Mouse (Mus musculus) gastrocnemius, postnatal 4 days (tissue): Measurements from ENCODE around the gene Khnyn. TPM values are rescaled to one million over a fixed set of nuclear protein-coding genes. Genes with fewer than 3 reads are reported as not detected.

ENCODE experiments used
- DNase-seq, 2 experiments: peaks; one replicate each; pipeline ENCODE4 v3.0.0; 2021 to 2022; ENCODE audit warnings: low spot score in 2 of 2, mixed read lengths in 2 of 2
- total RNA-seq, 2 experiments: library from RNA; stranded (reverse); gene quantifications; 2 replicates each; pipeline ENCODE4 v1.2.3; 2021

The Khnyn gene
- total RNA-seq, 2 experiments from 2014 or later = 15.7 to 16.9 TPM

- no peak for DNase-seq
Measured at GRCm38 (mm10) chr14:55905518-55905917, 20.8 kb downstream of the Khnyn start.

GRCm38 (mm10) chr14:55913406-55913805 lies 28.7 kb downstream of the Khnyn start:
- no peak for DNase-seq

GRCm38 (mm10) chr14:55918240-55919082 lies 33.7 kb downstream of the Khnyn start:
- DNase-seq = peak in 1 of 2 experiments; percentile 66

GRCm38 (mm10) chr14:55922475-55923232 lies 37.9 kb downstream of the Khnyn start:
- DNase-seq = no peak

GRCm38 (mm10) chr14:55926847-55927246 lies 42.1 kb downstream of the Khnyn start:
- DNase-seq = no peak

- DNase-seq = no peak
Measured at GRCm38 (mm10) chr14:55929263-55929997, 44.7 kb downstream of the Khnyn start.

- no peak for DNase-seq
Measured at GRCm38 (mm10) chr14:55933586-55933985, 48.8 kb downstream of the Khnyn start.

GRCm38 (mm10) chr14:55940070-55940800 lies 55.5 kb downstream of the Khnyn start:
- no peak for DNase-seq

GRCm38 (mm10) chr14:55943601-55944000 lies 58.9 kb downstream of the Khnyn start:
- DNase-seq = no peak

GRCm38 (mm10) chr14:55944575-55944974 lies 59.8 kb downstream of the Khnyn start, which contains the start of gene Cma1:
Gene Cma1, minus strand, starts transcription at chr14:55944675.
- no peak for DNase-seq

GRCm38 (mm10) chr14:55946269-55946969 lies 61.7 kb downstream of the Khnyn start:
- no peak for DNase-seq

Other genes with a start within 250 kb of the Khnyn start
- 100 to 1,000 TPM in 1 of 2 experiments, 10 to 100 TPM in 1; 97.6 to 104 TPM for gene Ipo4, start 249.0 kb upstream of the Khnyn start, total RNA-seq
- gene Gm49378, start 247.1 kb upstream of the Khnyn start, total RNA-seq = 1 to 10 TPM; 1.7 to 2.4 TPM
- 10 to 100 TPM; 46.8 to 47.8 TPM for gene Tm9sf1, start 241.1 kb upstream of the Khnyn start, total RNA-seq
- 1 to 10 TPM; 1.4 to 2.0 TPM for gene Tssk4, start 234.8 kb upstream of the Khnyn start, total RNA-seq
- 10 to 100 TPM; 27.2 to 27.5 TPM for gene Mdp1, start 224.4 kb upstream of the Khnyn start, total RNA-seq
- 10 to 100 TPM; 12.7 to 13.9 TPM for gene Gmpr2, start 213.0 kb upstream of the Khnyn start, total RNA-seq
- gene Nedd8, start 212.8 kb upstream of the Khnyn start, total RNA-seq = 100 to 1,000 TPM; 257 to 278 TPM
- gene Tinf2, start 203.1 kb upstream of the Khnyn start, total RNA-seq = 10 to 100 TPM; 21.6 to 21.7 TPM
- gene Tgm1, start 171.0 kb upstream of the Khnyn start, total RNA-seq = under 1 TPM; 0.39 to 0.49 TPM
- 10 to 100 TPM; 10.9 to 12.8 TPM for gene Rabggta, start 162.7 kb upstream of the Khnyn start, total RNA-seq
- gene Dhrs1, start 139.3 kb upstream of the Khnyn start, total RNA-seq = 10 to 100 TPM; 40.1 to 41.3 TPM
- gene Nop9, start 139.3 kb upstream of the Khnyn start, total RNA-seq = 10 to 100 TPM; 16.9 to 18.5 TPM
- gene Cideb, start 126.5 kb upstream of the Khnyn start, total RNA-seq = under 1 TPM in 1 of 2 experiments, not detected in 1; 0.36 TPM
- under 1 TPM; 0.13 to 0.20 TPM for gene Ltb4r2, start 123.5 kb upstream of the Khnyn start, total RNA-seq
- gene Ltb4r1, start 119.0 kb upstream of the Khnyn start, total RNA-seq = under 1 TPM; 0.49 to 0.64 TPM
- 10 to 100 TPM in 1 of 2 experiments, 1 to 10 TPM in 1; 9.2 to 11.3 TPM for gene Adcy4, start 100.9 kb upstream of the Khnyn start, total RNA-seq
- gene Ripk3, start 96.1 kb upstream of the Khnyn start, total RNA-seq = 10 to 100 TPM in 1 of 2 experiments, 1 to 10 TPM in 1; 9.4 to 10.7 TPM
- gene Nfatc4, start 61.8 kb upstream of the Khnyn start, total RNA-seq = 10 to 100 TPM; 23.0 to 26.0 TPM
- 10 to 100 TPM; 27.5 to 33.0 TPM for gene Nynrin, start 30.9 kb upstream of the Khnyn start, total RNA-seq
- gene Cbln3, start 555 bp upstream of the Khnyn start, total RNA-seq = under 1 TPM; 0.47 to 0.52 TPM
- gene Sdr39u1, start 15.3 kb downstream of the Khnyn start, total RNA-seq = 10 to 100 TPM; 45.7 to 50.1 TPM
- gene Cma1, start 59.7 kb downstream of the Khnyn start, total RNA-seq = 10 to 100 TPM; 70.9 to 91.6 TPM
- gene Cma2, start 66.0 kb downstream of the Khnyn start, total RNA-seq = 1 to 10 TPM; 3.7 to 4.2 TPM
- not detected for gene Mcpt1, start 133.0 kb downstream of the Khnyn start, total RNA-seq
- not detected for gene Mcpt9, start 145.5 kb downstream of the Khnyn start, total RNA-seq
- not detected for gene Mcpt2, start 157.1 kb downstream of the Khnyn start, total RNA-seq
- gene Mcpt4, start 177.4 kb downstream of the Khnyn start, total RNA-seq = 10 to 100 TPM; 48.3 to 50.8 TPM
- not detected for gene Mcpt8, start 200.3 kb downstream of the Khnyn start, total RNA-seq
- gene Ctsg, start 217.6 kb downstream of the Khnyn start, total RNA-seq = under 1 TPM; 0.56 to 0.96 TPM
- gene Gzme, start 235.7 kb downstream of the Khnyn start, total RNA-seq = not detected
- gene Gzmd, start 247.7 kb downstream of the Khnyn start, total RNA-seq = not detected